Mouse (Mus musculus): Measurements from ENCODE around the gene Cdc37l1.

DNA sequence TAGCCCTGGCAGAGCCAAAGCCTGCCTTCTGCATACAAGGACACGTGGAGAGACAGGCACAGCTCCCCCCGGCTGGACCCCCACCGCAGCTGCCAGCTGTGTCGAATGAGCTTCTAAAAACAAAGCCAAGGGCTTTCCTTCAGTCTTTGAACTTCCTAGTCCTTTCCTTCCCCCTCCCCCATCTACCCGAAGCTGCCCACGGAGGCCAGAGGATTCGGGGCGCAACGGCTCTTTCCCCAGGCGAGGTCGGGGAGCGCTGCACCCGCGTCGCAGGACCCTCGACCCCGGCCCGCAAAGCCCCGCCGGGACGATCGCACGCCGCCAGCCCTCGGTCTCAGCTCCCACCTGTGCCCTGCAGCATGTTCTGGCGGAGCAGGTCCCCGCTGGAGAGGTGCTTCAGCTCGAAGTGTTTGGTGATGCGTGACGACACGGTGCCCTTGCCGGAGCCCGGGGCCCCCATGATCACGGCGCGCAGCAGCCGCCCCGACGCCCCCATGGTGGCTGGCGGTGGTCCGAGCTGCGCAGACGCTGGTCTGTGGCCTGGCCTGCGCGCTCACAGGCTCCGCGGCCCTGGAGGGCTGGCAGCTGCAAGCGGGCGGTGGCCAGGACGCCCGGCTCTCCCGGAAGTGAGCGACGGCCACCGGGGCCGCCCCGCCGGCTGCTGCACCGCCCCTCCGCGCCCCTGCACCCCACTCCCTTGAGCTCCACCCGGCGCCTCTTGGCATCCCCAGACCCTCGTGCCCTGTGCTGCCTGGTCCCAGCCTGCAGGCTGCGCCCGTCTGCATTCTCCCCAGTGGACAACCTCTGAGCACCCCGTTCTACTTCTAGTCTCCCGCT is 57.4 kb downstream of the Cdc37l1 start, which contains the start of gene Ak3:
- peak; percentile 62 for TF ChIP-seq POLR2A (IDR thresholded peaks at IDR 0.05; ENCODE audit: insufficient read depth, low read depth, low read length)
- TF ChIP-seq CTCF (IDR thresholded peaks at IDR 0.05): peak; percentile 61
- TF ChIP-seq EP300 (IDR thresholded peaks at IDR 0.05; ENCODE audit: insufficient read depth, low read depth, low read length): peak; percentile 52
